Mouse (Mus musculus) gastrocnemius, adult 2 months (tissue): ENCODE measurements at regions not wholly inside any gene's neighbourhood (a gene's known extent, or its start where the extent isn't known, plus 50 kb on each side); places are given as distances from the start of the nearest gene placed in this dataset.
A peak's percentile ranks its signal among the peaks of the same experiment; 100 is the strongest.

Source experiments
- DNase-seq: peaks from one replicate; pipeline ENCODE4 v3.0.0; 2022
- H3K27ac ChIP-seq: fragments of 200-600 bp; 2 replicates; pipeline ENCODE4 v1.8.1; 2022; ENCODE audit warnings: mild to moderate bottlenecking
- H3K4me3 ChIP-seq: fragments of 200-600 bp; 2 replicates; pipeline ENCODE4 v1.8.1; 2022; ENCODE audit warnings: mild to moderate bottlenecking, moderate library complexity
- CTCF ChIP-seq: fragments of 200-600 bp; IDR thresholded peaks from 2 replicates; pipeline ENCODE4 v1.8.1; 2022; ENCODE audit warnings: antibody characterized with exemption, mild to moderate bottlenecking, moderate library complexity
- intact Hi-C: fragments of 180-260 bp; cut with DNase I; formaldehyde crosslinking; loops from one replicate; pipeline ENCODE4 v1.15.1; 2025

- intact Hi-C loops = no loop called here
- H3K4me3 ChIP-seq = no peak overlapping the region
- no peak overlapping the region for H3K27ac ChIP-seq
- no peak for TF ChIP-seq CTCF
- no peak for DNase-seq
Observed at GRCm38 (mm10) chr8:90478149-90478548, 130.0 kb upstream of the Tox3 start.

GRCm38 (mm10) chr8:90474066-90474465, 125.9 kb upstream of the Tox3 start:
- no peak overlapping the region for H3K27ac ChIP-seq
- DNase-seq = no peak
- TF ChIP-seq CTCF = no peak
- no peak overlapping the region for H3K4me3 ChIP-seq
- intact Hi-C loops = no loop called here

- DNase-seq = no peak
- H3K4me3 ChIP-seq = no peak overlapping the region
- intact Hi-C loops = no loop called here
- no peak for TF ChIP-seq CTCF
- H3K27ac ChIP-seq = no peak overlapping the region
Observed at GRCm38 (mm10) chr8:90470826-90471225, 122.7 kb upstream of the Tox3 start.

- intact Hi-C loops = no loop called here
- Histone ChIP-seq H3K4me3 (no peak overlapping the region), H3K27ac (no peak overlapping the region)
- DNase-seq = no peak
- TF ChIP-seq CTCF = peak; percentile 33; the same call in 1 of the 2 replicates
Observed at GRCm38 (mm10) chr8:90463708-90464107, 115.6 kb upstream of the Tox3 start.

GRCm38 (mm10) chr8:90455321-90455720, 107.2 kb upstream of the Tox3 start:
- DNase-seq = no peak
- Histone ChIP-seq H3K27ac (no peak overlapping the region), H3K4me3 (no peak overlapping the region)
- intact Hi-C loops = no loop called here
- no peak for TF ChIP-seq CTCF

- no peak for DNase-seq
- Histone ChIP-seq H3K27ac (no peak overlapping the region), H3K4me3 (no peak overlapping the region)
- TF ChIP-seq CTCF = no peak
- intact Hi-C loops = no loop called here
Observed at GRCm38 (mm10) chr8:90454130-90454529, 106.0 kb upstream of the Tox3 start.

GRCm38 (mm10) chr8:90441058-90441851, 93.1 kb upstream of the Tox3 start:
- intact Hi-C loops = no loop called here
- no peak overlapping the region for H3K4me3 ChIP-seq
- H3K27ac ChIP-seq = no peak overlapping the region
- DNase-seq = no peak
- TF ChIP-seq CTCF = no peak

- no peak overlapping the region for H3K4me3 ChIP-seq
- no peak for TF ChIP-seq CTCF
- no peak for DNase-seq
- H3K27ac ChIP-seq = no peak overlapping the region
- intact Hi-C loops = no loop called here
Observed at GRCm38 (mm10) chr8:90414021-90414420, 65.9 kb upstream of the Tox3 start.
